Mouse (Mus musculus): Measurements from ENCODE around the gene Zfp142.

GRCm38 (mm10) chr1:74538650-74539049 is 49.4 kb downstream of the Zfp142 start:
- no peak for TF ChIP-seq POLR2A (IDR thresholded peaks at IDR 0.05; ENCODE audit: low read depth, low read length)
- no peak for TF ChIP-seq CTCF (IDR thresholded peaks at IDR 0.05; ENCODE audit: extremely low read depth, insufficient read length, insufficient replicate concordance, low read depth, low read length)

All from small intestine, adult 2 months (tissue).